Comparison of ENCODE assay signal across 27 mouse cellular contexts in genomic region chr8:125510861-125511668, GRCm38 (mm10). TPM values are rescaled to one million over a fixed set of nuclear protein-coding genes. Genes with fewer than 3 reads are reported as not detected.
A peak's percentile ranks its signal among the peaks of the same experiment; 100 is the strongest.
DNase-seq lines count a peak whose midpoint lies in the region; ATAC-seq and TF ChIP-seq lines count a peak whose summit lies in the region.
"Had no signal": no experiment of that assay in that cellular context is flagged by ENCODE, and none has a peak within 500 bp of the region (broad histone marks: within the 10 kb centered on the region; RNA-seq: fewer than 3 reads in every experiment).

No protein-coding gene starts in this region.

- no peaks in the 10 kb centered on the region for H3K36me3 ChIP-seq in heart, embryonic 10.5 days
- no peaks in the 10 kb centered on the region for H3K36me3 ChIP-seq in heart, embryonic 15.5 days
- no peaks in the 10 kb centered on the region for H3K36me3 ChIP-seq in midbrain, embryonic 10.5 days
- H3K36me3 ChIP-seq in midbrain, postnatal 0 days (ENCODE audit: insufficient read depth, low read length) = no peaks in the 10 kb centered on the region
- H3K36me3 ChIP-seq in hindbrain, embryonic 10.5 days = no peaks in the 10 kb centered on the region
- H3K36me3 ChIP-seq: forebrain, embryonic 15.5 days; hindbrain, embryonic 12.5 days; neural tube, embryonic 15.5 days had no signal

- no peaks in the 10 kb centered on the region for H3K9me3 ChIP-seq in heart, embryonic 10.5 days
- no peaks in the 10 kb centered on the region for H3K9me3 ChIP-seq in heart, embryonic 15.5 days (replicated peaks)
- no peaks in the 10 kb centered on the region for H3K9me3 ChIP-seq in midbrain, embryonic 10.5 days (replicated peaks)
- H3K9me3 ChIP-seq in midbrain, postnatal 0 days (ENCODE audit: low read length) = no peaks in the 10 kb centered on the region
- H3K9me3 ChIP-seq in hindbrain, embryonic 10.5 days = no peaks in the 10 kb centered on the region
- H3K9me3 ChIP-seq: forebrain, embryonic 15.5 days; hindbrain, embryonic 12.5 days; neural tube, embryonic 15.5 days had no signal

- ATAC-seq in heart, embryonic 15.5 days (replicated peaks; ENCODE audit: insufficient number of reproducible peaks, insufficient read depth, low FRiP score, low read depth) = no peak
- no peak for ATAC-seq in midbrain, postnatal 0 days (ENCODE audit: low FRiP score)
- ATAC-seq: forebrain, embryonic 15.5 days; hindbrain, postnatal 0 days; Patski had no signal

- no peak overlapping the region for H3K4me3 ChIP-seq in heart, embryonic 10.5 days
- no peak overlapping the region for H3K4me3 ChIP-seq in heart, embryonic 15.5 days
- no peak overlapping the region for H3K4me3 ChIP-seq in midbrain, embryonic 10.5 days
- no peak overlapping the region for H3K4me3 ChIP-seq in midbrain, postnatal 0 days (ENCODE audit: low read depth, low read length)
- H3K4me3 ChIP-seq in hindbrain, embryonic 10.5 days = no peak overlapping the region
- H3K4me3 ChIP-seq: forebrain, embryonic 15.5 days; hindbrain, embryonic 12.5 days; neural tube, embryonic 15.5 days had no signal

- no peak overlapping the region for H3K4me2 ChIP-seq in heart, embryonic 15.5 days
- no peak overlapping the region for H3K4me2 ChIP-seq in midbrain, postnatal 0 days (ENCODE audit: low read depth, low read length, poor library complexity, severe bottlenecking)
- H3K4me2 ChIP-seq: forebrain, embryonic 15.5 days; hindbrain, embryonic 12.5 days; lung, embryonic 14.5 days; neural tube, embryonic 15.5 days had no signal

- H3K4me1 ChIP-seq in heart, embryonic 10.5 days = peaks cover 97% of the 10 kb centered on the region
- peaks cover 96% of the 10 kb centered on the region for H3K4me1 ChIP-seq in heart, embryonic 15.5 days (replicated peaks)
- peaks cover 87% of the 10 kb centered on the region for H3K4me1 ChIP-seq in midbrain, embryonic 10.5 days
- peaks cover 14% of the 10 kb centered on the region for H3K4me1 ChIP-seq in midbrain, postnatal 0 days (ENCODE audit: insufficient read depth, low read length)
- H3K4me1 ChIP-seq in hindbrain, embryonic 10.5 days (replicated peaks) = peaks cover 92% of the 10 kb centered on the region

- peak overlapping the region; percentile 62; the same call in 1 of the 2 replicates for H3K27ac ChIP-seq in heart, embryonic 10.5 days
- peak overlapping the region; percentile 47 for H3K27ac ChIP-seq in heart, embryonic 15.5 days
- H3K27ac ChIP-seq in midbrain, embryonic 10.5 days (replicated peaks) = peak overlapping the region; percentile 47; the same call in 1 of the 2 replicates
- H3K27ac ChIP-seq in midbrain, postnatal 0 days (ENCODE audit: low read depth, low read length) = no peak overlapping the region
- no peak overlapping the region for H3K27ac ChIP-seq in hindbrain, embryonic 10.5 days
- H3K27ac ChIP-seq: hindbrain, postnatal 0 days; liver, embryonic 14.5 days; neural tube, embryonic 15.5 days had no signal

- H3K27me3 ChIP-seq in heart, embryonic 10.5 days (ENCODE audit: insufficient read depth, poor library complexity, severe bottlenecking) = no peaks in the 10 kb centered on the region
- no peaks in the 10 kb centered on the region for H3K27me3 ChIP-seq in heart, embryonic 15.5 days
- H3K27me3 ChIP-seq in midbrain, embryonic 10.5 days (ENCODE audit: low read depth, poor library complexity, severe bottlenecking) = no peaks in the 10 kb centered on the region
- H3K27me3 ChIP-seq in midbrain, postnatal 0 days (ENCODE audit: insufficient read depth, low read length) = no peaks in the 10 kb centered on the region
- H3K27me3 ChIP-seq in hindbrain, embryonic 10.5 days (ENCODE audit: insufficient read depth, poor library complexity, severe bottlenecking) = 0 out of 2 replicates have a peak, but pooled peaks cover 5% of the 10 kb centered on the region
- H3K27me3 ChIP-seq: forebrain, embryonic 15.5 days; hindbrain, embryonic 12.5 days; neural tube, embryonic 15.5 days; Patski had no signal

- no peak for DNase-seq in heart, embryonic 10.5 days (ENCODE audit: low spot score)
- DNase-seq in heart, adult 18-20 months = no peak
- DNase-seq in heart, postnatal 4 days = no peak
- no peak for DNase-seq in midbrain, embryonic 10.5 days (ENCODE audit: low spot score)
- DNase-seq in midbrain, postnatal 0 days (ENCODE audit: low spot score) = no peak
- DNase-seq in hindbrain, embryonic 10.5 days (ENCODE audit: low spot score) = no peak
- DNase-seq: adrenal gland, postnatal 14 days; cerebellum, adult 11 months; cerebellum, adult 9-10 months; cerebellum, postnatal 36 days; gastrocnemius, postnatal 36 days; kidney, adult 11 months; kidney, postnatal 14 days; liver; lung, embryonic 14.5 days; midbrain, embryonic 14.5 days; retina, postnatal 1 day; right cerebral cortex, postnatal 14 days; thymus, postnatal 4 days had no signal

- no peak for TF ChIP-seq CTCF in midbrain, postnatal 0 days (IDR thresholded peaks at IDR 0.05)

- no peak overlapping the region for H3K9ac ChIP-seq in heart, embryonic 15.5 days
- no peak overlapping the region for H3K9ac ChIP-seq in midbrain, postnatal 0 days (replicated peaks; ENCODE audit: low read length, poor library complexity, severe bottlenecking)
- H3K9ac ChIP-seq: forebrain, embryonic 15.5 days; hindbrain, embryonic 12.5 days; liver, embryonic 14.5 days; lung, embryonic 14.5 days; neural tube, embryonic 15.5 days had no signal

- WGBS in heart, embryonic 10.5 days = 58% methylated on average over 14 of the region's 14 CpGs
- WGBS in heart, embryonic 15.5 days = 47% methylated on average over 14 of the region's 14 CpGs
- WGBS in midbrain, embryonic 10.5 days = 70% methylated on average over 14 of the region's 14 CpGs
- WGBS in midbrain, postnatal 0 days = 77% methylated on average over 14 of the region's 14 CpGs
- 63% methylated on average over 14 of the region's 14 CpGs for WGBS in hindbrain, embryonic 10.5 days

RNA-seq across cellular contexts. Expression of gene Sipa1l2, which starts 58.5 kb away (rescaled TPM):
- 24.9 and 32.6 TPM in 2 replicates for polyA plus RNA-seq in heart, embryonic 10.5 days (2016; fragmentation: Nextera tagmentation; extraction: Ambion mirVana)
- 10 to 100 TPM; 37.9 to 42.2 TPM for total RNA-seq in heart, adult 18-20 months (2021)
- polyA plus RNA-seq in heart, embryonic 15.5 days (2015; fragmentation: Nextera tagmentation; extraction: Ambion mirVana) = 20.6 and 24.5 TPM in 2 replicates
- 10 to 100 TPM; 70.1 to 72.6 TPM for total RNA-seq in heart, postnatal 4 days (2021)
- polyA plus RNA-seq in midbrain, embryonic 10.5 days (2016; fragmentation: Nextera tagmentation; extraction: Ambion mirVana) = 14.8 and 21.9 TPM in 2 replicates
- 52.6 and 53.7 TPM in 2 replicates for total RNA-seq in midbrain, postnatal 0 days (2014; rRNA removed)
- 8.8 and 10.1 TPM in 2 replicates for polyA plus RNA-seq in midbrain, postnatal 0 days (2015; fragmentation: Nextera tagmentation; extraction: Ambion mirVana)
- polyA plus RNA-seq in hindbrain, embryonic 10.5 days (2016; fragmentation: Nextera tagmentation; extraction: Ambion mirVana) = 13.9 and 20.1 TPM in 2 replicates
- total RNA-seq: MEL had no signal

Comparison
In these comparisons a context has a peak if more than half of its experiments do, and no peak if none do; other contexts are left out.
1. H3K27ac ChIP-seq: peak in heart, embryonic 10.5 days (single experiment), heart, embryonic 15.5 days (single experiment) and midbrain, embryonic 10.5 days (single experiment); none in midbrain, postnatal 0 days (single experiment) and hindbrain, embryonic 10.5 days (single experiment).